Mouse (Mus musculus): ENCODE data around the gene AW822073. TPM values are rescaled to one million over a fixed set of nuclear protein-coding genes. Genes with fewer than 3 reads are reported as not detected.
"Not testable (repeated sequence)": the region's sequence is repeated elsewhere in the genome, so short reads cannot be mapped to it uniquely, and the experiment has no call there.

The AW822073 gene
- not detected in 2 replicates for polyA plus RNA-seq (2014; fragmentation: Nextera tagmentation; extraction: Ambion mirVana)

DNA sequence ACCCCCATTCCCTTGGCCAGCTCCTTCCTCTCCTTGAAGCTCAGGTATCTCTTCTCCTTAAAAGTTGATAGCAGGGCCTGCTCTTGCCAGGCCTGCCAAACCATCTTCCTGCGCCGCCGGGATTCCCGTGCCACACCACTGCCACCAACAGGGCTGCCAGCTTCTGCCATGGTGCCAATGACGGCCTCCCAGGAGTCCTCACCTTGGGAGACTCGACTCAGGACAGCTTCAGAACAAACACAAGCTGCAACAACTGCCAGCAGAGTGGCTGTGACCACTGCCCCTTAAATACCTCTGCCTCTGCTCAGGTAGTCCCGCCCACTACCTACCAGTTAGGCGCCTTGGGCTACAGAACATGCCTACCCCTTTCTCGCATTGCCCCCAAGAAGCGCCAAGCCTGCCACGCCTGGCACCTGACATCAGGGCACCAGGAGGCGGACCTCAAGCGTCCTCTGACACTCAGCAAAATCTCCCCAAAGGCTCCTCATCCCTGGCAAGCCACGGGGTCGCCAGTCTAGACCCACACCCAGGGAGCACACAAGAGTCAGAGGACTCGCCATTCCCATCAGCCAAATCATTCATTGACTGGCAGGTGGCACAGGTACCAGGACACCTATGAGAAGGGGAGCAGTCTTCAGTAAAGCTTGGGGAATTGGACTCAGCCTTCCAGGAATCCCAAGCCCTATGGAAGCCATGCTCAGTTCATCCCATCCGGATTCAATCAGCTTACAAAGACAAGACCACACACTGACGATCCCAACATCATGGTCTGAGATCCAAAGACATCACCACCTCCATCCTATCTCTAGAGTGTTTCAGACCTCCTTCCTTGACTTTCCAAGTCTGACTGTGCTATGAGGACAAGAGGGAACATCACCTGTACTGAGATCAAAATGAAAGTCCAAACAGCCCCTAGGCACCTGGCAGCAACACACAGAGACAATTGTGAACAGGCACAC lies at the start of gene AW822073:
Gene AW822073 (minus strand): TSS at position 104 of the 959 bp plus-strand sequence.
- not testable (repeated sequence) for ATAC-seq (ENCODE audit: insufficient number of reproducible peaks, low FRiP score, low TSS enrichment, low read depth); H3K36me3 ChIP-seq (ENCODE audit: control insufficient read depth, insufficient read depth, low read length); H3K4me3 ChIP-seq (ENCODE audit: low read depth, low read length); H3K27ac ChIP-seq (replicated peaks; ENCODE audit: low read depth, low read length); H3K27me3 ChIP-seq (ENCODE audit: control insufficient read depth, insufficient read depth, low read length); H3K9me3 ChIP-seq (ENCODE audit: control insufficient read depth, low read length); H3K4me2 ChIP-seq (ENCODE audit: low read depth, severe bottlenecking); H3K4me1 ChIP-seq (ENCODE audit: control insufficient read depth, insufficient read depth, low read length); H3K9ac ChIP-seq (ENCODE audit: low read length)
- 87% methylated on average over 16 of the region's 18 CpGs for WGBS
- DNase-seq (ENCODE audit: low spot score) = peak; percentile 52

DNA sequence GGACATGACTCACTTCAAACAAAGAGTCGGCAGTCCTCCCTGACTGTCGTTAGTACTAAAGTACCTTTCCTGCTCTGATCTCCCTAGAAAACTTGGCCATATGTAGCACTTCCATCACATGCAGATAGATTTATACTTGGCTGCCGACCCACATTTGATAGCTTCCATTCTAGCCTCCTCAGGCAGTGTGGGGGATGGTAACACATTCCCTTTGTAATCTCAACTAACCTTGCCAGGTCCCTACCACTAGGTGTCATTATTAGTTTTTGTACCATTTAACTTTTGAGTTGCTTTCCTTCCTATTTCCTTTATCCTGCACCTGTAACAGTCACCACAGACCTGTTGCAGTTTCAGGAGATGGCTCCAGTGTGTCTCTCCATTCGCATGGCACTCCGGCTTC lies 33.7 kb upstream of the AW822073 start:
- no peak for DNase-seq (ENCODE audit: low spot score)
- Histone ChIP-seq H3K4me1 (ENCODE audit: control insufficient read depth, insufficient read depth, low read length) (no peaks in the 10 kb centered on the region; the same call in 1 of the 2 replicates), H3K9me3 (ENCODE audit: control insufficient read depth, low read length) (no peaks in the 10 kb centered on the region), H3K27ac (replicated peaks; ENCODE audit: low read depth, low read length) (no peak overlapping the region), H3K4me3 (ENCODE audit: low read depth, low read length) (no peak overlapping the region), H3K27me3 (ENCODE audit: control insufficient read depth, insufficient read depth, low read length) (no peaks in the 10 kb centered on the region), H3K9ac (ENCODE audit: low read length) (no peak overlapping the region), H3K4me2 (ENCODE audit: low read depth, severe bottlenecking) (no peak overlapping the region), H3K36me3 (ENCODE audit: control insufficient read depth, insufficient read depth, low read length) (peaks cover 3% of the 10 kb centered on the region; the same call in 1 of the 2 replicates)
- WGBS = 73% methylated on average over 5 of the region's 5 CpGs
- no peak for ATAC-seq (ENCODE audit: insufficient number of reproducible peaks, low FRiP score, low TSS enrichment, low read depth)

DNA sequence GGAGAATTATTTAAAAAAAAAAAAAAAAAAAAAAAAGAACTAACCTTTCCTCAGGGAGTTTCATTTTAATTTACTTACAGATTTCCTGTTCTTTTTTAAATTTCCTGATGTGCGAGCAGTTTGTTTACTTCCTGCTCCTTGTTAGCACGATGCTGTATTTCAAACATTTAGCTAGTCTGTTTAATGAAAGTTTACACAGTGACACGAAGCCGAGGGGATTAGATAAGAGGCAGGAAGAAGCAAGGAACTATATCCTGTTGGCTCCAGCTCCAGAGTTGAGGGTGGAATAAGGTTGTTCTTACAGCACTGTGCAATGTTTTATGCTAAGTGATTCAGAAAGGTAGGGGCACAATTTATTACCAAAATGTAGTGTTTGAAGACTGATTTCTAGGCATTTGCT lies 31.2 kb upstream of the AW822073 start:
- H3K9me3 ChIP-seq (ENCODE audit: control insufficient read depth, low read length) = no peaks in the 10 kb centered on the region
- peak overlapping the region; percentile 28; the same call in 1 of the 2 replicates for H3K9ac ChIP-seq (ENCODE audit: low read length)
- 6% methylated on average over 4 of the region's 4 CpGs for WGBS
- no peaks in the 10 kb centered on the region; the same call in 1 of the 2 replicates for H3K4me1 ChIP-seq (ENCODE audit: control insufficient read depth, insufficient read depth, low read length)
- ATAC-seq (ENCODE audit: insufficient number of reproducible peaks, low FRiP score, low TSS enrichment, low read depth) = no peak
- no peak for DNase-seq (ENCODE audit: low spot score)
- H3K4me2 ChIP-seq (ENCODE audit: low read depth, severe bottlenecking) = peak overlapping the region; percentile 48
- peak overlapping the region; percentile 80 for H3K4me3 ChIP-seq (ENCODE audit: low read depth, low read length)
- H3K36me3 ChIP-seq (ENCODE audit: control insufficient read depth, insufficient read depth, low read length) = peaks cover 3% of the 10 kb centered on the region; the same call in 1 of the 2 replicates
- H3K27me3 ChIP-seq (ENCODE audit: control insufficient read depth, insufficient read depth, low read length) = no peaks in the 10 kb centered on the region
- H3K27ac ChIP-seq (replicated peaks; ENCODE audit: low read depth, low read length) = no peak overlapping the region

DNA sequence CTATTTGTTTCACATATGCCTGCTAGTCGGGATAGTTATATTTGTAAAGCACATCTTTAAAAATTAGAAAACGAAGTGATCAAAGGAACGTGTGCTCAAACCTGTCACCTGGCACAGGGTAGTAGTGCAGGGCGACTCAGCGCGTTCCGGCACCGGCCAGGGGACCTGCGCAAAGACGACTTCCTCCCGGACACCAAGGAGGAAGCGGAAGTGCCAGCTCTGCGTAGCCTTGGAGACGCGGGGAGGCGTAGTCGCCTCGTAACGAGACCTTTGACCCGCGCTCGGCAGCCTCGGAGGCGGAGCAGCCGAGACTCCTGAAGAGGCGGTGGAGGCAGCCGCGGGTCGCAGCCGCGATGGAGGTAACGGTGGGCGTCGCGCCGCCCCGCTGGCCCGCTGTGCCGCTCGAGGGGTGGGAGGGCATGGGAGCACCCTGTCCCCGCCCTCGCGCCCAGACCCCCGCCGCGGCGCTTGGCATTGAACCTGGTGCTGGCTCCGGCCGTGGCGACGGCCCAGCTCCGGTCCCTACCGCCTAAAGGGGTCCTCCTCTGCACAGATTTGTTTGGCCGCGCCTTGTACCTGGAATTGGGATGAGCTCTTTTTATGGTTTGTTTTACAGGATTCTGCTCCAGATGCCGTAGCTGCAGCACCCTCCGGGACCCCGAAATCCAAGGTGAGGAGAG lies 30.6 kb upstream of the AW822073 start, which contains the start of gene Gcc2:
Gene Gcc2 (plus strand): TSS at position 285 of the 680 bp plus-strand sequence.
- peak; percentile 98 for ATAC-seq (ENCODE audit: insufficient number of reproducible peaks, low FRiP score, low TSS enrichment, low read depth)
- Histone ChIP-seq H3K4me3 (ENCODE audit: low read depth, low read length) (peak within 1 kb of the TSS; percentile 80), H3K27ac (replicated peaks; ENCODE audit: low read depth, low read length) (no peak within 1 kb of the TSS), H3K27me3 (ENCODE audit: control insufficient read depth, insufficient read depth, low read length) (no peaks in the 10 kb centered on the region), H3K4me1 (ENCODE audit: control insufficient read depth, insufficient read depth, low read length) (no peaks in the 10 kb centered on the region; the same call in 1 of the 2 replicates), H3K9me3 (ENCODE audit: control insufficient read depth, low read length) (no peaks in the 10 kb centered on the region), H3K36me3 (ENCODE audit: control insufficient read depth, insufficient read depth, low read length) (peaks cover 3% of the 10 kb centered on the region; the same call in 1 of the 2 replicates), H3K4me2 (ENCODE audit: low read depth, severe bottlenecking) (peak within 1 kb of the TSS; percentile 48), H3K9ac (ENCODE audit: low read length) (peak within 1 kb of the TSS; percentile 75)
- DNase-seq (ENCODE audit: low spot score) = peak; percentile 96
- under 1% methylated on average over 58 of the region's 58 CpGs for WGBS

DNA sequence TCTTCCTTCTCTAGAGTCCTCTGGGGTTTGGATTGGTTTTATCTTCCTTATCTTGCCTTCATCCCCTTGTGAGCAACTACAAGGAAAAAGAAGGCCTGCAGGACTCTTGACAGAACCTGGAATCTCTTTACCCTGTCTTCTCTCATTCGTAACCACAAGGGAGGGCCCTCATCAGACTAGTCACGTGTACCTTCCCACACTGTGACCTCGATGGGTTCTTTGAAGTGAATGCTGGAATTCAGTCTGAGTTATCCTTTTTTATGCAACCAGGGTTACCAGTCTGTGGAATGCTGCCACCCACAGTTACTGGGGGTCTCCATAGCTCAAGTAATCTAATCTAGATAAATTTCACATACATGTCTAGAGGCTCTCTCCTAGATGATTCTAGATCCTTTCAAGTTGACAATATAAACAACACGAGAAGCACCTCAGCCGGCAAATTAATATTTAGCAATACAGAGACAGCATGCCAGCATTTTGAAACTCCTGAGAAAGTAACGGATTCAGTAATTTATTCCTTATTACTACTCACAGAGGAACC lies 30.0 kb upstream of the AW822073 start:
- 45% methylated on average over 6 of the region's 6 CpGs for WGBS
- no peaks in the 10 kb centered on the region; the same call in 1 of the 2 replicates for H3K4me1 ChIP-seq (ENCODE audit: control insufficient read depth, insufficient read depth, low read length)
- peak overlapping the region; percentile 41 for H3K4me2 ChIP-seq (ENCODE audit: low read depth, severe bottlenecking)
- H3K9me3 ChIP-seq (ENCODE audit: control insufficient read depth, low read length) = no peaks in the 10 kb centered on the region
- DNase-seq (ENCODE audit: low spot score) (no peak), ATAC-seq (ENCODE audit: insufficient number of reproducible peaks, low FRiP score, low TSS enrichment, low read depth) (peak; percentile 18; the same call in 1 of the 2 replicates)
- H3K27ac ChIP-seq (replicated peaks; ENCODE audit: low read depth, low read length) = no peak overlapping the region
- H3K9ac ChIP-seq (ENCODE audit: low read length) = no peak overlapping the region
- peak overlapping the region; percentile 80 for H3K4me3 ChIP-seq (ENCODE audit: low read depth, low read length)
- no peaks in the 10 kb centered on the region; the same call in 1 of the 2 replicates for H3K36me3 ChIP-seq (ENCODE audit: control insufficient read depth, insufficient read depth, low read length)
- no peaks in the 10 kb centered on the region for H3K27me3 ChIP-seq (ENCODE audit: control insufficient read depth, insufficient read depth, low read length)

GRCm38 (mm10) chr10:58249535-58249934 lies 24.8 kb upstream of the AW822073 start:
- H3K36me3 ChIP-seq (ENCODE audit: control insufficient read depth, insufficient read depth, low read length) = no peaks in the 10 kb centered on the region
- no peak overlapping the region for H3K4me2 ChIP-seq (ENCODE audit: low read depth, severe bottlenecking)
- DNase-seq (ENCODE audit: low spot score) = no peak
- whole genome bisulfite sequencing = 36% methylated on average over 1 of the region's 1 CpGs
- H3K4me3 ChIP-seq (ENCODE audit: low read depth, low read length) = no peak overlapping the region
- no peak overlapping the region for H3K27ac ChIP-seq (replicated peaks; ENCODE audit: low read depth, low read length)
- no peak for ATAC-seq (ENCODE audit: insufficient number of reproducible peaks, low FRiP score, low TSS enrichment, low read depth)
- no peak overlapping the region for H3K9ac ChIP-seq (ENCODE audit: low read length)
- H3K9me3 ChIP-seq (ENCODE audit: control insufficient read depth, low read length) = no peaks in the 10 kb centered on the region
- H3K27me3 ChIP-seq (ENCODE audit: control insufficient read depth, insufficient read depth, low read length) = no peaks in the 10 kb centered on the region
- H3K4me1 ChIP-seq (ENCODE audit: control insufficient read depth, insufficient read depth, low read length) = no peaks in the 10 kb centered on the region; the same call in 1 of the 2 replicates

GRCm38 (mm10) chr10:58238984-58239740 lies 14.4 kb upstream of the AW822073 start:
- not testable (repeated sequence) for H3K27me3 ChIP-seq (ENCODE audit: control insufficient read depth, insufficient read depth, low read length); H3K27ac ChIP-seq (replicated peaks; ENCODE audit: low read depth, low read length); H3K36me3 ChIP-seq (ENCODE audit: control insufficient read depth, insufficient read depth, low read length); H3K9me3 ChIP-seq (ENCODE audit: control insufficient read depth, low read length); H3K4me1 ChIP-seq (ENCODE audit: control insufficient read depth, insufficient read depth, low read length); H3K4me3 ChIP-seq (ENCODE audit: low read depth, low read length); H3K9ac ChIP-seq (ENCODE audit: low read length); H3K4me2 ChIP-seq (ENCODE audit: low read depth, severe bottlenecking)
- WGBS = 82% methylated on average over 7 of the region's 8 CpGs
- peak; percentile 94 for ATAC-seq (ENCODE audit: insufficient number of reproducible peaks, low FRiP score, low TSS enrichment, low read depth)
- peak; percentile 63 for DNase-seq (ENCODE audit: low spot score)

Measured in limb, embryonic 11.5 days (tissue).